Mouse (Mus musculus) hindbrain, embryonic 10.5 days (tissue): ENCODE data around the gene Hoxa13. TPM values are rescaled to one million over a fixed set of nuclear protein-coding genes. Genes with fewer than 3 reads are reported as not detected.

Experiments used
- DNase-seq: peaks from one replicate; pipeline ENCODE4 v3.0.0-alpha.2; 2017; ENCODE audit warnings: low spot score
- H3K27ac ChIP-seq: fragments of 300-500 bp; sonication (generic); 2 replicates; pipeline ENCODE4 v1.5.1; 2016; ENCODE audit warnings: mild to moderate bottlenecking, moderate library complexity
- H3K27me3 ChIP-seq: fragments of 300-500 bp; sonication (generic); 2 replicates; pipeline ENCODE4 v1.6.1; 2016; ENCODE audit warnings: mild to moderate bottlenecking; ENCODE audit not compliant: poor library complexity, insufficient read depth, severe bottlenecking
- H3K36me3 ChIP-seq: fragments of 300-500 bp; sonication (generic); 2 replicates; pipeline ENCODE4 v1.6.1; 2016; ENCODE audit warnings: mild to moderate bottlenecking, moderate library complexity
- H3K4me1 ChIP-seq: fragments of 300-500 bp; sonication (generic); replicated peaks from 2 replicates; pipeline ENCODE4 v1.6.1; 2016; ENCODE audit warnings: mild to moderate bottlenecking
- H3K4me3 ChIP-seq: fragments of 300-500 bp; sonication (generic); 2 replicates; pipeline ENCODE4 v1.5.1; 2016; ENCODE audit warnings: mild to moderate bottlenecking, moderate library complexity
- H3K9me3 ChIP-seq: fragments of 300-500 bp; sonication (generic); 2 replicates; pipeline ENCODE4 v1.6.1; 2016; ENCODE audit warnings: mild to moderate bottlenecking, moderate library complexity
- whole genome bisulfite sequencing: fragments of 180-500 bp; shearing (Covaris S2); methylation state at CpG from one replicate; pipeline ENCODE4 v1.1.7; 2016; 5-methylcytosine and 5-hydroxymethylcytosine counted together
- polyA plus RNA-seq: library from polyadenylated mRNA; unstranded; fragments of >200 nt; fragmentation: Nextera tagmentation; extraction: Ambion mirVana; gene quantifications from 2 replicates; pipeline ENCODE4 v1.2.1, GENCODE M21; 2016

Hoxa13 gene
- polyA plus RNA-seq, 1 experiment from 2014 or later = not detected

- DNase-seq = no peak
- Histone ChIP-seq H3K4me1 (peaks cover 4% of the 10 kb centered on the region; the same call in 1 of the 2 replicates), H3K27me3 (peaks cover 100% of the 10 kb centered on the region), H3K27ac (no peak overlapping the region), H3K4me3 (no peak overlapping the region), H3K9me3 (no peaks in the 10 kb centered on the region), H3K36me3 (no peaks in the 10 kb centered on the region)
- WGBS = 3% methylated on average over 35 of the region's 35 CpGs
These were observed 7.8 kb downstream of the Hoxa13 start for GRCm38 (mm10) chr6:52252775-52253376.

GRCm38 (mm10) chr6:52252016-52252774 is 8.5 kb downstream of the Hoxa13 start:
- peaks cover 100% of the 10 kb centered on the region for H3K27me3 ChIP-seq
- WGBS = 2% methylated on average over 24 of the region's 24 CpGs
- peaks cover 4% of the 10 kb centered on the region; the same call in 1 of the 2 replicates for H3K4me1 ChIP-seq
- no peak overlapping the region for H3K4me3 ChIP-seq
- H3K27ac ChIP-seq = no peak overlapping the region
- H3K36me3 ChIP-seq = no peaks in the 10 kb centered on the region
- DNase-seq = no peak
- no peaks in the 10 kb centered on the region for H3K9me3 ChIP-seq

DNA sequence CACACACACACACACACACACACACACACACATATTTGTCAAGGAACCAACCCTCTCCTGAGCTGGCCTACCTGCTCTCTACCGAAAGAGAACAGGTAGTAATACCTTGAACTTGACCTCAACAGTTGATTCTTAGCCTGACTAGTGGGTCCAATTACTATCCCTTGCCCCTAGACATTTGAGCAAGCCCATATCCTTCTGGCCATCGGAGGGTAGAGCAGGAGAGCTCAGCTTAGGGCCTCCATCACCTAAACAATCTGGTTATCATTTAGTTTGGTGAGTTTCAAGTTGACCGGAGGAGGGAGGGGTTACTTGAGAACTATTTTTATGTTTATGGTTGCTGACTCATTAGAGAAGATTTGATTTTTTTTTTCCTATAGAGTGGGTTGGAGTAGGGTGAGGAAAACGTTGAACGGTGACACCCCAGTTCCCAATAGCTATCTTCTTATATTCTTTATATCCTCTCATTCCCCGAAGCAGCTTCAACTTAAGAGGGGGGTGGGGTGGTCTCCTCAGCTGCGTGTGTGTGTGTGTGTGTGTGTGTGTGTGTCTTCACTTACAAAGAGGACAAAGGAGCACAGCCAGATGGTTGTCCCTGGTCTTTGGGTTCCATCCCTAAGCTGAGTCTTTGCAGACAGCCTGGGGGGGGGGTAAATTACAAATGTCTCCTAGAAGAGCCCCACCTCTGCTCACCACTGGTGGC is 9.4 kb downstream of the Hoxa13 start:
- Histone ChIP-seq H3K36me3 (no peaks in the 10 kb centered on the region), H3K4me1 (peaks cover 7% of the 10 kb centered on the region; the same call in 1 of the 2 replicates), H3K27ac (no peak overlapping the region), H3K9me3 (no peaks in the 10 kb centered on the region), H3K4me3 (no peak overlapping the region), H3K27me3 (peaks cover 100% of the 10 kb centered on the region)
- no peak for DNase-seq
- 9% methylated on average over 7 of the region's 7 CpGs for WGBS

DNA sequence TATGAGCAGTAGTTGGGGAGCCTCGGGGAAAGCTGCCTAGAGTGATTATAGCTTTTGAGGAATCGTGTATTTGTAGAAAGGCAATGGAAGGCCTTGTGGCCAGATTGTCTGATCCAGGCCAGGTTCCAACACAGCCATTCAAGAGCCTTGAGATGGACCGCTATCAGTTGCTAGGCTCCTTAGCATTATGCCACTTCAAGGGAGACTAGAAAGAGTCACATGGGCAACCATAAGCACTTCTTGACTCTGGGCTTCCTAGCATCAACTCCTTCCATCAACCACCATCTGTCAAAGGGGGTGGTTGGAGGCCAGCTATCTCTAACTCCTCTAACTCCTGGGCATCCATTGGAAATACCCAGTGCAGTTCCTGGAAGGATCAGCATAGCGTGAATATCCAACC is 10.9 kb downstream of the Hoxa13 start:
- no peak for DNase-seq
- H3K27me3 ChIP-seq = peaks cover 100% of the 10 kb centered on the region
- no peak overlapping the region for H3K4me3 ChIP-seq
- H3K36me3 ChIP-seq = no peaks in the 10 kb centered on the region
- H3K9me3 ChIP-seq = no peaks in the 10 kb centered on the region
- WGBS = 3% methylated on average over 4 of the region's 4 CpGs
- H3K27ac ChIP-seq = no peak overlapping the region
- peaks cover 12% of the 10 kb centered on the region; the same call in 1 of the 2 replicates for H3K4me1 ChIP-seq

DNA sequence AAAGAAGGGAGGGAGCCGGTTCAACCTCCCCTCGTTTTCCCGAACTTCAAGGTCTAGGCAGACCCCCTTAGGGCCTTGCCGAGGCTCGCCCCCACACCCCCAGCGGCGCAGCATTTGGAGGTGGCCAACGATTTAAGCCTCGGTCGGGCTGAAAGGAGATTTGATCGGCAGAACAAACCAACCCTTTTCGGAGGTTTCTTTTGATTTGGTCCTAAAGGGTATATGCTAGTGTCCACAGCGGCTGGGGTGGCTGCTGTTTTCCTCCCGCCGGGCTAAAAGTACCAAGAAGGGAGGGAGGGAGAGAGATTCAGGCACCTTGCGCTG is 11.3 kb downstream of the Hoxa13 start:
- no peaks in the 10 kb centered on the region for H3K36me3 ChIP-seq
- under 1% methylated on average over 16 of the region's 16 CpGs for WGBS

GRCm38 (mm10) chr6:52248638-52249414 is 11.9 kb downstream of the Hoxa13 start:
- H3K36me3 ChIP-seq = no peaks in the 10 kb centered on the region
- peaks cover 100% of the 10 kb centered on the region for H3K27me3 ChIP-seq
- DNase-seq = no peak
- 1% methylated on average over 27 of the region's 27 CpGs for WGBS
- H3K9me3 ChIP-seq = no peaks in the 10 kb centered on the region
- no peak overlapping the region for H3K4me3 ChIP-seq
- no peak overlapping the region for H3K27ac ChIP-seq
- peaks cover 12% of the 10 kb centered on the region; the same call in 1 of the 2 replicates for H3K4me1 ChIP-seq

More for the DNA sequence above, 11.3 kb downstream of the Hoxa13 start:
- no peaks in the 10 kb centered on the region for H3K9me3 ChIP-seq
- no peak overlapping the region for H3K4me3 ChIP-seq
- no peak overlapping the region for H3K27ac ChIP-seq
- no peak for DNase-seq
- H3K27me3 ChIP-seq = peaks cover 100% of the 10 kb centered on the region
- peaks cover 12% of the 10 kb centered on the region; the same call in 1 of the 2 replicates for H3K4me1 ChIP-seq

GRCm38 (mm10) chr6:52247766-52248637 is 12.7 kb downstream of the Hoxa13 start:
- peaks cover 100% of the 10 kb centered on the region for H3K27me3 ChIP-seq
- H3K27ac ChIP-seq = no peak overlapping the region
- H3K4me3 ChIP-seq = no peak overlapping the region
- H3K36me3 ChIP-seq = no peaks in the 10 kb centered on the region
- H3K4me1 ChIP-seq = peaks cover 9% of the 10 kb centered on the region; the same call in 1 of the 2 replicates
- H3K9me3 ChIP-seq = no peaks in the 10 kb centered on the region
- no peak for DNase-seq
- WGBS = 2% methylated on average over 23 of the region's 23 CpGs

DNA sequence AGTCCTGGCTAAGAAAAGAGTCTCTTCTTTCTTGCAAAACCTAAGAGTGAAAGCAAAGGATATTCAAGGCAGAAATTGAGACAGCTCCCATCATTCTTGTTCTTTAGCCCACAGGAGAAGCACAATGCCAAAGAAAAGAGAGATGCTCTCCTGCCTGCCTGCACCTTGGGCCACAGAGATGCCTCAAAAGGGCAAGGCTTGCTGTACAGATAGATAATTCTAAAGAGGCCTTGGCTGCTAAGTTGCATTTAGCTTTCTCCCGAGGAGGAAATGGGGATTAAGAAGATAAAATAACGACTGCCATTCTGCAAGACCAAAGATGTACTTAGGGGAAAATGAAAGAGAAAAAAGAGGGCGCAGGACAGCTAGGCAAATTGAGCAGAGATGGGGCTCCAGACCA is 13.8 kb downstream of the Hoxa13 start:
- H3K4me3 ChIP-seq = no peak overlapping the region
- no peaks in the 10 kb centered on the region for H3K36me3 ChIP-seq
- H3K4me1 ChIP-seq = peaks cover 9% of the 10 kb centered on the region; the same call in 1 of the 2 replicates
- no peaks in the 10 kb centered on the region for H3K9me3 ChIP-seq
- no peak for DNase-seq
- H3K27me3 ChIP-seq = peaks cover 100% of the 10 kb centered on the region
- 3% methylated on average over 3 of the region's 3 CpGs for WGBS
- H3K27ac ChIP-seq = no peak overlapping the region

DNA sequence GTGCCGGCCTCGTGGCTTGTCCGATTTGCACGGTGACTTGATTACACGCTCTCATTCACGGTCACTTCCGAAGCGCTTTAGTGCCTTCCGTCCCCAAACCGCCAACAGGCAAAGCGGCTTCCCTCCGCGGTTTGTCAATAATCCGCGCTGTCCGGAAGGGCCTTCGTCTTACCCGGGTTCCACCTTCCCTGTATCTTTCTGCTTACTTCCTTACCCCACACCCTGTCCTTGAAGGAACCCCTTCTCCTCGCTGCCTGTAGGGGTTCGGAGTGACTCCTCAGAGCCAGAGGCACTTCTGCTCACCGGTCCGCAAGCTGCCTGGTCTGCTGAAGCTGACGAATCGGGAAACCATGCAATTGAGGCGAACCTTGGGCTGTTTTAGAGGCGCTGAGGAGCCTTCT is 14.3 kb downstream of the Hoxa13 start:
- Histone ChIP-seq H3K4me3 (no peak overlapping the region), H3K27me3 (peaks cover 100% of the 10 kb centered on the region), H3K9me3 (no peaks in the 10 kb centered on the region), H3K36me3 (no peaks in the 10 kb centered on the region), H3K4me1 (peaks cover 9% of the 10 kb centered on the region; the same call in 1 of the 2 replicates), H3K27ac (no peak overlapping the region)
- WGBS = under 1% methylated on average over 26 of the region's 26 CpGs
- no peak for DNase-seq

GRCm38 (mm10) chr6:52245757-52246142 is 14.9 kb downstream of the Hoxa13 start, which contains the start of gene Hoxa11:
Gene Hoxa11, minus strand, starts transcription at chr6:52245810.
- Histone ChIP-seq H3K4me1 (peaks cover 9% of the 10 kb centered on the region; the same call in 1 of the 2 replicates), H3K36me3 (no peaks in the 10 kb centered on the region), H3K27me3 (peaks cover 100% of the 10 kb centered on the region), H3K9me3 (no peaks in the 10 kb centered on the region), H3K4me3 (no peak within 1 kb of the TSS), H3K27ac (no peak within 1 kb of the TSS)
- no peak for DNase-seq
- 2% methylated on average over 20 of the region's 20 CpGs for WGBS

DNA sequence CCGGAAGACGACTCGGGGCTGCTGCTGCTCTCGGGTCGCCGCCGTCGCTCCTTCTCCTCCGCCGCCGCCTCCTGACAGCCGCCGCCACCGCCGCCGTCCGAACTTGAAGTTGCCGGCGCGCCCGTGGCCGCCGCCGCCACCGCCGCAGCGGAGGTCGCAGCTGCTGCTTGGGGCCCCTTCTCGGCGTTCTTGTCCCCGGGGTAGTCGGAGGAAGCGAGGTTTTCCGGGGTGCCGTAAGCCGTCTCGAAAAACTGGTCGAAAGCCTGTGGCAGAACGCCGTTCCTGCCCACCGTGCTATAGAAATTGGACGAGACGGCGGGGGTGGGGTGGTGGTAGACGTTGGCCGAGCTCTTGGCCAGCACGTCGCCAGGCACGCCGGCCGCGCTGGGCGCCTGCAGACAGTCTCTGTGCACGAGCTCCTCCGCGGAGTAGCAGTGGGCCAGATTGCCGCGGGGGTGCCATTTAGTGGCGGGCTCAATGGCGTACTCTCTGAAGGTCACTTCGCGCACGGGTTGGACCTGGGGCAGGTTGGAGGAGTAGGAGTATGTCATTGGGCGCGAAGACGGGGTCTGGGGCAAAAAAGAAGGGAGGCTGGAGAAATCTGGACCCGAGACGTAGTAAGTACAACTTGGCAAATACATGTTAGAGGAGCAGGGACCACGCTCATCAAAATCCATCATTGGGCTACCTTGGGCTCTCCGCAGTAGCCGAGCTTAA is 15.5 kb downstream of the Hoxa13 start:
- under 1% methylated on average over 71 of the region's 71 CpGs for WGBS
- H3K27ac ChIP-seq = no peak overlapping the region

More for the DNA sequence above, 15.5 kb downstream of the Hoxa13 start:
- no peak overlapping the region for H3K4me3 ChIP-seq
- no peaks in the 10 kb centered on the region for H3K9me3 ChIP-seq
- H3K27me3 ChIP-seq = peaks cover 100% of the 10 kb centered on the region
- no peaks in the 10 kb centered on the region for H3K36me3 ChIP-seq
- DNase-seq = no peak
- H3K4me1 ChIP-seq = peaks cover 10% of the 10 kb centered on the region; the same call in 1 of the 2 replicates
